Comparison of ENCODE assay signal across 12 mouse cellular contexts in the genomic region with DNA sequence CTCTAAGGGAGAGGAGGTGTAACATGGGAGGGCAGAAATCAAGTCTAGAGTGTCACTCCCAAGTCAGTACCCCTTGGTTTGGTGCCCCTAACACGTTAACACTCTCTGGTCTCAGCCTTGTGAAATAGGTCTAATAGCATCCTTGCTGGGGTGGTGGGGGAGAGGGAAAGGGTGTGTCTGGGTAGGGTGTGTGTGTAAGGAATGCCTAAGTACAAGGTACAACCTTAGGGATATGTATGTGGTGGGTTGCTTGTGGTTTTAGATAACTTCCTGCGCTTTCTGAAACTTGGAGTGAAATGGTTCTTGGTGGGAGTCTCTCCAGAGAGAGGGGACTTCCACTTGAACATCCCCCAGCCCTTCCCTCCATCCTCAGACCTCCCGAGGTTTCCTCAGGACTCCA. TPM values are rescaled to one million over a fixed set of nuclear protein-coding genes. Genes with fewer than 3 reads are reported as not detected.
A peak's percentile ranks its signal among the peaks of the same experiment; 100 is the strongest.
DNase-seq lines count a peak whose midpoint lies in the region; ATAC-seq and TF ChIP-seq lines count a peak whose summit lies in the region.
"Had no signal": no experiment of that assay in that cellular context is flagged by ENCODE, and none has a peak within 500 bp of the region (broad histone marks: within the 10 kb centered on the region; RNA-seq: fewer than 3 reads in every experiment).

No protein-coding gene starts in this region.

- H3K9me3 ChIP-seq in heart, postnatal 0 days (replicated peaks; ENCODE audit: control insufficient read depth, low read length): no peaks in the 10 kb centered on the region
- no peaks in the 10 kb centered on the region for H3K9me3 ChIP-seq in embryonic facial prominence, embryonic 14.5 days (ENCODE audit: control insufficient read depth, low read length)
- H3K9me3 ChIP-seq in intestine, embryonic 14.5 days (ENCODE audit: control insufficient read depth, low read length): no peaks in the 10 kb centered on the region
- no peaks in the 10 kb centered on the region for H3K9me3 ChIP-seq in midbrain, embryonic 16.5 days (replicated peaks; ENCODE audit: control insufficient read depth, low read length, poor library complexity, severe bottlenecking)

- H3K27ac ChIP-seq in heart, postnatal 0 days (ENCODE audit: low read depth): peak overlapping the region; percentile 2; the same call in 1 of the 2 replicates
- H3K27ac ChIP-seq in embryonic facial prominence, embryonic 14.5 days (replicated peaks; ENCODE audit: low read depth, low read length): no peak overlapping the region
- peak overlapping the region; percentile 51; the same call in 1 of the 2 replicates for H3K27ac ChIP-seq in intestine, embryonic 14.5 days (ENCODE audit: low read depth)
- no peak overlapping the region for H3K27ac ChIP-seq in midbrain, embryonic 16.5 days (ENCODE audit: low read length)

- WGBS in heart, postnatal 0 days: 48% methylated on average over 3 of the region's 3 CpGs
- WGBS in embryonic facial prominence, embryonic 14.5 days: 56% methylated on average over 3 of the region's 3 CpGs
- 51% methylated on average over 3 of the region's 3 CpGs for WGBS in intestine, embryonic 14.5 days
- 79% methylated on average over 3 of the region's 3 CpGs for WGBS in midbrain, embryonic 16.5 days

- peaks cover 47% of the 10 kb centered on the region for H3K4me1 ChIP-seq in heart, postnatal 0 days (ENCODE audit: control insufficient read depth, insufficient read depth)
- H3K4me1 ChIP-seq in embryonic facial prominence, embryonic 14.5 days (ENCODE audit: control insufficient read depth, insufficient read depth, low read length): peaks cover 48% of the 10 kb centered on the region
- H3K4me1 ChIP-seq in intestine, embryonic 14.5 days (replicated peaks; ENCODE audit: control insufficient read depth, insufficient read depth, low read length): peaks cover 33% of the 10 kb centered on the region
- peaks cover 15% of the 10 kb centered on the region for H3K4me1 ChIP-seq in midbrain, embryonic 16.5 days (ENCODE audit: control insufficient read depth, insufficient read depth, low read length)

- no peak for DNase-seq in heart, postnatal 0 days (ENCODE audit: low spot score)
- no peak for DNase-seq in heart, postnatal 4 days
- no peak for DNase-seq in embryonic facial prominence, embryonic 14.5 days (ENCODE audit: low spot score)
- DNase-seq in intestine, embryonic 14.5 days (ENCODE audit: low spot score): no peak
- no peak for DNase-seq in layer of hippocampus, adult 9-11 months
- DNase-seq in spleen, postnatal 36 days (ENCODE audit: low spot score in 2 of 2): no peak
- no peak for DNase-seq in urinary bladder, postnatal 4 days (ENCODE audit: low spot score in 2 of 2)
- DNase-seq: adrenal gland, postnatal 14 days; kidney, postnatal 14 days; right cerebral cortex, postnatal 14 days had no signal

- TF ChIP-seq CTCF in heart, postnatal 0 days (IDR thresholded peaks at IDR 0.05; ENCODE audit: low read depth): no peak

- TF ChIP-seq EP300 in heart, postnatal 0 days (IDR thresholded peaks at IDR 0.05; ENCODE audit: low read depth): no peak

- no peaks in the 10 kb centered on the region for H3K27me3 ChIP-seq in heart, postnatal 0 days (ENCODE audit: control insufficient read depth, insufficient read depth, low read length)
- no peaks in the 10 kb centered on the region for H3K27me3 ChIP-seq in embryonic facial prominence, embryonic 14.5 days (replicated peaks; ENCODE audit: control insufficient read depth, insufficient read depth, low read length)
- H3K27me3 ChIP-seq in intestine, embryonic 14.5 days (replicated peaks; ENCODE audit: control insufficient read depth, insufficient read depth, low read length): no peaks in the 10 kb centered on the region
- no peaks in the 10 kb centered on the region for H3K27me3 ChIP-seq in midbrain, embryonic 16.5 days (ENCODE audit: control insufficient read depth, insufficient read depth, low read depth, low read length)
- H3K27me3 ChIP-seq: CH12.LX had no signal

- no peaks in the 10 kb centered on the region for H3K36me3 ChIP-seq in heart, postnatal 0 days (replicated peaks; ENCODE audit: control insufficient read depth, insufficient read depth, low read length)
- H3K36me3 ChIP-seq in embryonic facial prominence, embryonic 14.5 days (ENCODE audit: control insufficient read depth, insufficient read depth, low read length): no peaks in the 10 kb centered on the region
- no peaks in the 10 kb centered on the region for H3K36me3 ChIP-seq in intestine, embryonic 14.5 days (ENCODE audit: control insufficient read depth, insufficient read depth, low read length)
- no peaks in the 10 kb centered on the region for H3K36me3 ChIP-seq in midbrain, embryonic 16.5 days (ENCODE audit: control insufficient read depth, insufficient read depth, low read length)

- no peak for ATAC-seq in heart, postnatal 0 days (ENCODE audit: insufficient read depth, low read depth)
- no peak for ATAC-seq in embryonic facial prominence, embryonic 14.5 days (ENCODE audit: low read depth)
- no peak for ATAC-seq in intestine, embryonic 14.5 days (replicated peaks; ENCODE audit: low FRiP score, low TSS enrichment, low read depth)
- no peak for ATAC-seq in midbrain, embryonic 16.5 days

- H3K9ac ChIP-seq in heart, postnatal 0 days (replicated peaks; ENCODE audit: low read depth, low read length): 0 out of 2 replicates have a peak overlapping the region, but pooled peaks have one; percentile 89
- H3K9ac ChIP-seq in embryonic facial prominence, embryonic 14.5 days (ENCODE audit: low read depth, low read length): no peak overlapping the region
- 0 out of 2 replicates have a peak overlapping the region, but pooled peaks have one; percentile 3 for H3K9ac ChIP-seq in intestine, embryonic 14.5 days (ENCODE audit: low read length)
- H3K9ac ChIP-seq in midbrain, embryonic 16.5 days (ENCODE audit: low read depth, low read length): no peak overlapping the region

- peak overlapping the region; percentile 82 for H3K4me3 ChIP-seq in heart, postnatal 0 days (ENCODE audit: low read depth, low read length)
- peak overlapping the region; percentile 67 for H3K4me3 ChIP-seq in embryonic facial prominence, embryonic 14.5 days (ENCODE audit: low read depth, low read length)
- peak overlapping the region; percentile 82 for H3K4me3 ChIP-seq in intestine, embryonic 14.5 days (ENCODE audit: low read depth, low read length)
- no peak overlapping the region for H3K4me3 ChIP-seq in midbrain, embryonic 16.5 days (ENCODE audit: low read depth, low read length)

- peak overlapping the region; percentile 96 for H3K4me2 ChIP-seq in heart, postnatal 0 days (ENCODE audit: low read depth, low read length)
- H3K4me2 ChIP-seq in embryonic facial prominence, embryonic 14.5 days (ENCODE audit: low read depth, low read length): peak overlapping the region; percentile 91
- H3K4me2 ChIP-seq in intestine, embryonic 14.5 days (ENCODE audit: low read length): peak overlapping the region; percentile 73
- H3K4me2 ChIP-seq in midbrain, embryonic 16.5 days (ENCODE audit: low read length): peak overlapping the region; percentile 14; the same call in 1 of the 2 replicates

RNA-seq across cellular contexts. Expression of a gene that starts 2.3 kb away (rescaled TPM):
- 193 and 293 TPM in 2 replicates for total RNA-seq in heart, postnatal 0 days (2014; rRNA removed; ENCODE audit: low replicate concordance)
- 375 and 389 TPM in 2 replicates for polyA plus RNA-seq in heart, postnatal 0 days (2015; fragmentation: Nextera tagmentation; extraction: Ambion mirVana)
- total RNA-seq in heart, postnatal 4 days (2021): 100 to 1,000 TPM; 267 to 274 TPM
- 165 and 169 TPM in 2 replicates for polyA plus RNA-seq in embryonic facial prominence, embryonic 14.5 days (2014; fragmentation: Nextera tagmentation; extraction: Ambion mirVana)
- 266 and 283 TPM in 2 replicates for polyA plus RNA-seq in intestine, embryonic 14.5 days (2014; fragmentation: Nextera tagmentation; extraction: Ambion mirVana)
- polyA plus RNA-seq in midbrain, embryonic 16.5 days (2015; fragmentation: Nextera tagmentation; extraction: Ambion mirVana): 105 and 111 TPM in 2 replicates

Comparison
In these comparisons a context has a peak if more than half of its experiments do, and no peak if none do; other contexts are left out.
1. H3K27ac ChIP-seq: peak in heart, postnatal 0 days (single experiment) and intestine, embryonic 14.5 days (single experiment); none in embryonic facial prominence, embryonic 14.5 days (single experiment) and midbrain, embryonic 16.5 days (single experiment).
2. H3K4me2 ChIP-seq: peak in every context shown above with its lines; median percentile 96 in heart, postnatal 0 days; 91 in embryonic facial prominence, embryonic 14.5 days; 73 in intestine, embryonic 14.5 days; 14 in midbrain, embryonic 16.5 days.
3. H3K9ac ChIP-seq: peak in heart, postnatal 0 days (single experiment) and intestine, embryonic 14.5 days (single experiment); none in embryonic facial prominence, embryonic 14.5 days (single experiment) and midbrain, embryonic 16.5 days (single experiment).